Mouse (Mus musculus) lung, postnatal 14 days (tissue): ENCODE measurements around the gene Olfr1253.

Experiments used
- DNase-seq: peaks from one replicate; pipeline ENCODE4 v3.0.0; 2021

The Olfr1253 gene

DNA sequence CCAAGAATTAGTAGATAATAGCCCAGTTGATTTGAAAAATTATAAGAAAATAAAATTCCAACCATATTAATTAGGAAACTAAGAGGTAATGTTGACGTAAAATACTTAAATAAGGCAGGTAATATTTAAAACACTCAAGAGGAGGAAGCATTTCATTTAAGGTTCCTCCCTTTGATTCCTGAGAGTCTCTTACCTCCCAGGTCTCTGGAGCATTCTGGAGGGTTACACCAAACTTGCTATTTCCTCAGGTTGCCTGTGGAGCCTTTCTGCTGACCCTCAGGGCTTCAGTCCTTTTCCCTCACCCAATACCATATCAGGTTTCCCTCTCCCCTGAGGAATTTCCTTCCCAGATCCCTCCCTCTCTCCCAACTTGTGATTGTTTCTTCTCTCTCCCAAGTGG, at the start of gene Olfr1253:
Olfr1253 (minus strand) TSS at position 101 of the 400 bp plus-strand sequence.
- DNase-seq = no peak

DNA sequence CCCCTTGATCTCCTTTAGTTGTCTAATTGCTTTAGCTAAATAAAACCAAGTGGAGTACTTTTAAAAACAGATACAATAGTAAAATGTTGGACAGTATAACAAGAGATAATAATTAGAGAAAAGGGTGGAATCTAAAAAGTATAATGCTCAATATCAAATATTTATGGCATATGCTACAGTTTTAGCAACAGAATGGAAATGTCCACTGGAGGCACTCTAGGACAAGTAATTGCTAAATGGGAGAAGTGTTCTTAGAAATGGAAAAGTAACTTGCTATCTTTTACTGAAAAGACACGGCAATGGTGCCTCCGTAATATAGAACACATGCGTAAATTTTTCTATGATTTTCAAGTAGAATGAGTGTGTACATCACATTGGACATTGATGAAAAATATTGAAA, 42.7 kb upstream of the Olfr1253 start:
- no peak for DNase-seq

DNA sequence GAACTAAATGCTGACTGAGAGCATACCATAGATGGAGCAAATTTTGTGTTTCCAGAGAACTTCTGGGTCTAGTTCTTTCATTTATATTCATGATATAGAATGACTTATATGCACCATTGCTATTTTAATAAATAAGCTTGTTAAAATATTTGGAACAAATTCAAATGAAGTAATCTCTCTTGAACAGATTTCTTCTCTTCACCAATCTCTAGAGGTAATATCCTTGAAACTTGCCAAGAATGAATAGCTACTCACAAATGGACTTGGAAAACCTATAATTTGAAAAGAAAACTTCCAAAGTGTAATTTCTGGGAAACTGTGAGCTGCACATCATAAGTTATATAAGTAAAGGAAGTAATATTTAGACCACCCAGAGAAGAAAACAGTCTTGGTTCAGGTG, 36.6 kb upstream of the Olfr1253 start, which contains the start of gene Olfr1254:
Olfr1254 (minus strand) TSS at position 101 of the 400 bp plus-strand sequence.
- DNase-seq = no peak

DNA sequence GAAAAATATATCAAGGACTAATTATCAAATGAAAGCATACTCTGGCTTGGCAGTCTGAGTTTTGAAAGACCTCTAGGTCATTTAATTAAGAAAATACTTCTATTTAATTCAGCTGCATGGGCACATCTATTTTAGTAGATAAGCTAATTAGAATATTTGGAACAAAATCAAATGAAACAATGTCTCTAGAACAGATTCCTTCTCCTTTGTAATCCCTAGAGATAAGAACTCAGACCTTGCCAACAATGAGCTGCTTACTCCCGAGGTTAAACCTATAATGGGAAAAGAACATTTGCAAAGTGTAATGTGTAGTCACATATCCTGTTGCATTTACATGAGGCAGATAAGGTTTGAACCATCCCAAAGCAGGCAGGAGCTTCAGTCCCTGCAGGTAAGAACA, 32.0 kb downstream of the Olfr1253 start, which contains the start of gene Olfr1252:
Olfr1252 (minus strand) TSS at position 101 of the 400 bp plus-strand sequence.
- DNase-seq = no peak
